Mouse (Mus musculus) embryonic stem cell, embryonic (primary cell): Measurements from ENCODE around the gene Washc2.
"Not testable (repeated sequence)": the region's sequence is repeated elsewhere in the genome, so short reads cannot be mapped to it uniquely, and the experiment has no call there.

ENCODE experiments used
- CTCF ChIA-PET, 4 experiments: fragments of 300-600 bp in 2 of 4; fragments of 350-600 bp in 2 of 4; sonication (Branson Sonifier 250); formaldehyde crosslinking; loops; one replicate each; lab custom pipeline; 2022; ENCODE audit warnings: inconsistent platforms in 2 of 4; lab: Charles Lee
- POLR2A ChIA-PET, 4 experiments: fragments of 300-600 bp in 2 of 4; fragments of 350-600 bp in 2 of 4; sonication (Branson Sonifier 250); formaldehyde crosslinking; loops; one replicate each; lab custom pipeline; 2022; ENCODE audit warnings: antibody characterized with exemption in 4 of 4, inconsistent platforms in 1 of 4; lab: Charles Lee

Gene Washc2

DNA sequence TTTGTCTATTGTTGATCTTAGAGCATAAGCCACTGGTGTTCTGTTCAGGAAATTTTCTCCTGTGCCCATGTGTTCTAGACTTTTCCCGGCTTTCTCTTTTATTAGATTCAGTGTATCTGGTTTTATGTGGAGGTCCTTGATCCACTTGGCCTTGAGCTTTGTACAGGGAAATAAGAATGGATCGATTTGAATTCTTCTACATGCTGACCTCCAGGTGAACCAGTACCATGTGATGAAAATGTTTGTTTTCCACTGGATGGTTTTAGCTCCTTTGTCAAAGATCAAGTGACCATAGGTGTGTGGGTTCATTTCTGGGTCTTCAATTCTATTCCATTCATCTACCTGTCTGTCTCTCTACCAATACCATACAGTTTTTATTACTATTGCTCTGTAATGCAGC lies 27.0 kb downstream of the Washc2 start:
- POLR2A ChIA-PET: interaction anchor here in 2 of 4 experiments (1.2 to 2.0 kb wide), 2 partner anchors 16 to 90 kb away, joined by 3 to 5 read pairs; no protein-coding TSS in a partner anchor
- CTCF ChIA-PET: not testable (repeated sequence)

DNA sequence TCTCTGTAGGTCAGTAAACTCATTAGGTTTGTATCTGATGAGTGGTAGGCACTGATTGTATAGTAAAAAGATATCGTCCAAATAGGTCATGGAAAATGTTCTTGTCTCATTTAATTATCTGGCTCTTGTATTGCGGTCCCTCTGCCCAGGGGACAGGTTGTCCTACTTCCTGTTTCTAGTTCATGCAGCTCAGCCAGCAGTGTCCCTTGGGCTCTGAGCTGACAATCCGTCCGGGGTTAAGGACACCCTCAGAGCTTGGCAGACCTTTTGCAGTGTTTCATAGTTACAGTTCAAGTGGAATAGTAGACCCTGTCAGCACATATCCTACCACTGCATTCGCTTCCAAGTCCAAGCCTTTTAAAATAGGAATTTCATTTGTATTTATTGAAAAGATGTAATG lies 27.5 kb downstream of the Washc2 start:
- POLR2A ChIA-PET: interaction anchor here in 1 of 4 experiments (1.2 kb wide), 1 partner anchor 90 kb away, joined by 3 read pairs; no protein-coding TSS in a partner anchor
- CTCF ChIA-PET: no interaction called here

DNA sequence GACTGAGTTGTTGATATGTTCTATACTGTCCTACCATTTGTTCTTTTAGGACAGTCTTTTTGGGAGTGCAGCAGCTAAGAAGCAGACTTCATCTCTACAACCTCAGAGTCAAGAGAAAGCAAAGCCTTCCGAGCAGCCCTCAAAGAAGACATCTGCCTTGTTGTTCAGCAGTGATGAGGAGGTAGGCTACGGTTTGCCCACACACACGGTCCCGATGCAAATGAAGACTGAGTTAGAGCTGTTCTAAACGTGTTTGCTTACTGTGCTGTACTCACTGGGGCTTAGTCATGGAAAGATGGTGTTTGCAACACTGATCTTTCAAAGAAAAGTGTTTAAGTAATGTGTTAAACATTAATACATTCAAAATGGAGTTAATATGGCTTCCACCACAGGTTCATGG lies 30.2 kb downstream of the Washc2 start:
- POLR2A ChIA-PET: no interaction called here
- CTCF ChIA-PET: no interaction called here

DNA sequence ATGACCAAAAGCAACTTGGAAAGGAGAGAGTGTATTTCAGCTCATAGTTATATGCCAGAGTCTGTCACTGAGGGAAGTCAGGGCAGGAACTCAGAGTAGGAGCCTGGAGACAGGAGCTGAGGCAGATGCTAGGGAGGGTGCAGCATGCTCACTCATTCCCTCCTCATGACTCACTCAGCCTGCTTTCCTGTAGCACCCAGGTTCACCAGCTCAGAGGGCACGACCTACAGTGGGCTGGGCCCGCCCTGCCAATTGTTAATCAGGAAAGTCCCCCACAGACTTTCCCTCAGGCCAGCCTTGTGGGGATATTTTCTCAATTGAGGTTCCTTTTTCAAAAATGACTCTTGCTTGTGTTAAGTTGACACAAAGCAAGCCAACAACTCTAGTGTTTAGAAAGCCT lies 32.5 kb downstream of the Washc2 start:
- POLR2A ChIA-PET: interaction anchor here in 2 of 4 experiments (0.7 to 2.4 kb wide), 7 partner anchors 9 to 33 kb away, joined by 3 to 9 read pairs (median 4); partner anchors contain the start of genes Washc2 (in 1 of the 2) and Zfand4 (in 1 of the 2)
- CTCF ChIA-PET: interaction anchor here in 2 of 4 experiments (1.3 to 1.8 kb wide), 2 partner anchors 11 to 12 kb away, joined by 4 to 6 read pairs; no protein-coding TSS in a partner anchor

DNA sequence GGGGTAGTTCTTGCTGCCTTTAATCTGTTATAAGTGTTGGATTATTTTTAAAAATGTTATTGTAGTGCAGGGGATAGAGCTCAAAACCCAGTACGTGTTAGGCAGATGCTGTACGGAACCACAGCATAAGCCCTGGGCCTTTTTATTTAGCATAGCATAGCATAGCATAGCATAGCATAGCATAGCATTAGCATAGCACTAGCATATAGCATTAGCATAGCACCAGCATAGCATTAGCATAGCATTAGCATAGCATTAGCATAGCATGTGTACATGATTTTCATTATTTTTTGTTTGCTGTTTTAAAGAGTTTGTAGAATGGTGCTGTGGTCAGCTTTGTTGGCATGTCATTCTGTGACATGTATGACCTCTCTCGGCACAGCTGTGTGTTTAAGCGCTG lies 51.8 kb downstream of the Washc2 start:
- POLR2A ChIA-PET: interaction anchor here in 1 of 4 experiments (1.0 to 1.1 kb wide), 2 partner anchors 11 to 14 kb away, joined by 3 read pairs; no protein-coding TSS in a partner anchor
- CTCF ChIA-PET: interaction anchor here in 1 of 4 experiments (0.6 kb wide), 1 partner anchor 78 kb away, joined by 3 read pairs; no protein-coding TSS in a partner anchor

DNA sequence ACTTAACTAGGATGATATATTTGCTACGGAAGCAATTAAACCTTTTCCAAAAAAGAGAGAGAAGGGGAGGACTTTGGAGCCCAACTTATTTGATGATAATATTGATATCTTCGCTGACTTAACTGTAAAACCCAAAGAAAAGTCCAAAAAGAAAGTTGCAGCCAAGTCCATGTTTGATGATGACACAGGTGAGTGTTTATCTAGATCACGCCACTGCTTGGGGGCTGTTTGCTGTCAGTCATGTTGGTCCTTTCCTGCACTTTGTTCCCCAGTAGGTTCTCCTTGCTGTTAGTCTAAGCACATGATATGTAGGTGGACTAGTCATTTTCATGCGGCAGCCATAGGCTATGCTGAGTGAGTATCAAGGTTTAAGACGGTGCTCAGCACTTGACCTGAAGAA lies 52.6 kb downstream of the Washc2 start:
- POLR2A ChIA-PET: interaction anchor here in 1 of 4 experiments (1.6 kb wide), 1 partner anchor 33 kb away, joined by 4 read pairs; no protein-coding TSS in a partner anchor
- CTCF ChIA-PET: interaction anchor here in 1 of 4 experiments (1.1 kb wide), 1 partner anchor 32 kb away, joined by 4 read pairs; no protein-coding TSS in a partner anchor

DNA sequence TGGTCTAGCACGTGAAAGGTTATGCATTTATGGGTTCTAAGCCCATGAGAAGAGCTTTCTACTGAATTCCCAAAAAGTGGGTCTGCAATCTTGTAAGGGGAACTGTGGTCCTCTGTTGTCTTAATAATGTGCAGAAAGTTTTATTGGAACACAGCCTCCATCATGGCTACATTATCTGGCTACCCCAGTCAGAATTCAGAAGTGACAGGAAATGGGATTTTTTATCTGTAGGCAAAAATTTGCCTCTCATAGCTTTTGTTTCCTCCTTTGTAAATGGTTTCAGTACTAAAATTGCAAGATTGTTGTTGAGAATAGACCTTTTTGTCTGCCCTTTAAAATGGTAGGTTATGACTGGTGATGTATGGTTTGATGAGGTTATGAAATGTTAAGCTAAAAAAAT lies 55.0 kb downstream of the Washc2 start:
- ChIA-PET CTCF (no interaction called here), POLR2A (interaction anchor here in 3 of 4 experiments (0.6 to 3.5 kb wide), 8 partner anchors 8 to 108 kb away, joined by 3 to 30 read pairs (median 4); partner anchors contain the start of gene Washc2 (in 2 of the 3))

DNA sequence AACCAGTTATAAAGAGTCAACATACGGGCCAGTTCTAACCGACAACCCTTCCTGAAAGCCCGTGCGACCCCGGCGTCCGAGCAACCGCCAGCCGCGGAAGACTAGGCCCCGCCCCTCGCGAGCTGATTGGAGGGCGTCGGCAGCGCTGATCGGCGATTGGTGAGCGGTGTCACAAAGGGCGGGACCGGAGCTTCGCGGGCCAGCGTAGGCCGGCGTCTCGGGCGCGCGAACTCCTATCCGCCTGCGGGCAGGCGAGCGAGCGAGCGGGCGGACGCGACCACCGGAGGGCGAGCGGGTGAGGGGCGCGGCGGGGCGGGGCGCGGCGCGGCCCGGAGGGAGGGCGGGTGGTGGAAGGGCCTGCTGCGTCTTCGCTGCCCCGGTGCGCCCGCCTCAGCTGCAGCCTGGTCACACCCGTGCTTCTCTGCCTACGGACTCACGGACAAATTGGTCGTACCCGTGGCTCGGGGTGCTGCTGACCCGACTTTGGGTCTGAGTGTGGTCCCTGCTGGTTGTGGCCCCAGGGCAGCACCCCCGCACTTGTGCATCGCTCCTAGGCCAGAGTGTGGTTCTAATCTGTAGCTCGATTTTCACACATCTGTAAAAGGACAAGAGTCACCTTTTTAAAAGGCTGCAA lies 56.3 kb downstream of the Washc2 start, which contains the start of gene Zfand4:
Gene Zfand4, plus strand, starts transcription at position 205 of the 634 bp plus-strand sequence.
- ChIA-PET CTCF (interaction anchor here in 2 of 4 experiments (0.5 to 1.0 kb wide), 3 partner anchors 35 to 1689 kb away, joined by 3 to 5 read pairs (median 5); no protein-coding TSS in a partner anchor), POLR2A (interaction anchor here (0.9 to 3.5 kb wide), 25 partner anchors 9 to 648 kb away, joined by 3 to 30 read pairs (median 5); partner anchors contain the start of genes Washc2 (in 4 of the 4) and Tmcc1 (in 1 of the 4))

DNA sequence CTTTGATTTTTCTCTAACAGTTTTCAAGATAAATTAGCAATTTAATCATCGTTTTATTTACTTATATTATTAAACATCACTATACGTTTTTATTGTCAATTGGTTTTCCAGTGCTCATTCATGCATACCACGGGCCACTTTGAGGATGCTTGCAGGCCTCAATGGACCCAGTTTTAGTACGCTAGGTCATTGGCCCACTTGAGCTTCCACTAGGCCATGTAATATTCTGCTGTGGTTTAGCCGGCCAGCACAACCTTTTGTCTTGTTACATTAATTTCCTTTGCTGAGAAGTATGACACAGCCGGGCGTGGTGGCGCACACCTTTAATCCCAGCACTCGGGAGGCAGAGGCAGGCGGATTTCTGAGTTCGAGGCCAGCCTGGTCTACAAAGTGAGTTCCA lies 57.0 kb downstream of the Washc2 start:
- POLR2A ChIA-PET: interaction anchor here in 2 of 4 experiments (0.5 to 3.5 kb wide), 14 partner anchors 11 to 268 kb away, joined by 3 to 30 read pairs (median 6); partner anchors contain the start of genes Washc2 (in 2 of the 2) and Tmcc1 (in 1 of the 2)

DNA sequence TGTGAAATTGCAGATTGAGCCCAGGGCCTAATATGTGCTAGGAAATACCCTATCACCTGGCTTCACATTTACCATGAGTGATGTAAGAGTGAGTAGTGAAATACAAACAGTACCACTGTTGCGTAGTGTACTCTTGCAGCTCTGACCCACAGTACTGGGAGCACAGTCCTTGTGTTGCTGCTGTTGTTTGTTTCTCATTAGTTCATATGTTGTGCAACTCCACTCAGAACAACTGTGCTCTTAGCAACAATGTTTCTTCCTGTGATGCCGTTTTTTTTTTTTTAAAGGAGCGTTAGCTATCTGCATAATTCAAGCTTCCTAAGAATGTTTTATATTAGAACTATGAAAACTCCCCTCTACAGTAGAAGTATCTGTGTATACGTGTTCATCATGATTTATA lies 57.8 kb downstream of the Washc2 start:
- ChIA-PET POLR2A (interaction anchor here in 3 of 4 experiments (0.9 to 2.3 kb wide), 8 partner anchors 9 to 72 kb away, joined by 3 to 14 read pairs (median 5); partner anchors contain the start of genes Tmcc1 (in 2 of the 3) and Washc2 (in 1 of the 3)), CTCF (interaction anchor here in 3 of 4 experiments (0.6 to 1.9 kb wide), 4 partner anchors 9 to 67 kb away, joined by 3 to 8 read pairs (median 6); no protein-coding TSS in a partner anchor)

More for the DNA sequence above, 57.0 kb downstream of the Washc2 start:
- CTCF ChIA-PET: no interaction called here

DNA sequence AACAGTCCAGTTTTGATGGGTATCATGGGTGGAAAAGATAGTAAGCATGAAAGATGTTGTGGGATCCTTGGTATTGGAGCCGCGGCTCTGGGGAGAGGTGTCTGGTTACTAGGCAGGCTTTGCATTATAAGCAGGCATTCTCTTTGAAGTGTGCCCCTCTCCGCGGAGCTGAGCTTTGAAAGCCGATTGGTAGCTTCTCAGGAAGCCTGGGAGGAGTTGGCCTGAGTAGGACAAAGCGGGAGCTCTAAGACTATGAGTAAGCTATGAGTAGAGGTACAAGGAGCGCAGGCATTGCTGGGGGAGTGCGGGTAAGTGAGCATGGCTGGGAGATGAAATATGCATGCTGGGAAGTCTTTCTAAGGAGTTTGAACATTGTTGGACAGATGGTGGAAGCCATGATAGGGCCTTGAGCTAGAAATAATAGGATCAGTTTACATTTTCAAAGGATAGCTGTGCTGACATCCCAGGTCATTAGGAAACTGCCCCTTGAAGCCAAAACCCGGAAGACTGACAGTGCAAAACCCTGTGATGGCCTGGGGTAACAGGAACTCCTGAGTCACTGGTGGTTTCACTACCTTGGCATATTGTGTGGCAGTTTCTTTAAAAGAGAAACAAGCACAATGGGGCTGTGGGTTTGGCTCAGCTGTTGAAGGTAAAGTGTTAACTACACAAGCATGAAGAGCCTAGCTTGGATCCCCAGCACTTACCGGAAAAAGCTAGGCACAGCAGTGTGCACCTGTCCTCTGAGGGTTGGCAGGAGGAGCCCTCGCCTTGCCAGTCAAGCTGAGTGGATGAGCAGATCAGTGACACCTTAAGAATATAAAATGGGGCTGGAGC lies 58.7 kb downstream of the Washc2 start:
- ChIA-PET CTCF (interaction anchor here (0.6 to 1.9 kb wide), 12 partner anchors 9 to 378 kb away, joined by 3 to 8 read pairs (median 4); no protein-coding TSS in a partner anchor), POLR2A (interaction anchor here in 3 of 4 experiments (0.6 to 2.3 kb wide), 17 partner anchors 10 to 404 kb away, joined by 3 to 14 read pairs (median 4); partner anchors contain the start of genes Tmcc1 (in 2 of the 3) and Washc2 (in 2 of the 3))

DNA sequence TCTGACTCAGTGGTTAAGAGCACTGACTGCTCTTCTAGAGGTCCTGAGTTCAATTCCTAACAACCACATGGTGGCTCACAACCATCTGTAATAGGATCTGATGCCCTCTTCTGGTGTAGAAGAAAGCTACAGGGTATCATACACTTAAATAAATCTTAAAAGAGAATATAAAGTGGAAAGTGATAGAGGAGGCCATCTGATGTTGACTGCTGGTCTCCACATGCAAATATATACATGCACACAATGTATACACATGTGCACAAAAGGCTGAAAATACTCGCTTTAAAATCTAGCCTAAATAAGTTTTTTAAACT lies 59.2 kb downstream of the Washc2 start:
- CTCF ChIA-PET: interaction anchor here (0.6 to 1.9 kb wide), 12 partner anchors 8 to 378 kb away, joined by 3 to 8 read pairs (median 4); no protein-coding TSS in a partner anchor
- POLR2A ChIA-PET: interaction anchor here in 2 of 4 experiments (0.6 to 2.3 kb wide), 9 partner anchors 15 to 569 kb away, joined by 3 to 14 read pairs (median 5); partner anchors contain the start of genes Tmcc1 (in 2 of the 2) and Washc2 (in 2 of the 2)

DNA sequence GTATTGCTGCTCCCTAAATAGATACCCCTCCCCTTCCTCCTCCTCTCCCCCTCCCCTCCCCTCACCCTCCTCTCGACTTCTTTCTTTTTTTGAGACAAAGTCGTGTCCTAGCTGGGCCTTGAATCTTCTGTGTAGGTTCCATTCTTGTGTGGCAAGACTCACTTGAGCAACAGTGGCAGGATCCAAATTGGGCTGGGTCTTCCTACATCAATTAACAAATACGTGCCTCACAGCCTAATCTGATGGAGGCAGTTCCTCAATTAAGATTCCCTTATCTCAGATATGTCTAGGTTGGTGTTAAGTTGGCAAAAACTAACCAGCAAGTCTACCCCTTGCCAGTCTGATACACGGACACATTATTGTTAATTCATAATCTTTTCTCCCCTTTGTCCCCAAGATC lies 67.9 kb downstream of the Washc2 start:
- ChIA-PET CTCF (interaction anchor here in 1 of 4 experiments (1.0 kb wide), 1 partner anchor 9 kb away, joined by 3 read pairs; no protein-coding TSS in a partner anchor), POLR2A (interaction anchor here in 2 of 4 experiments (0.6 to 1.4 kb wide), 3 partner anchors 30 to 122 kb away, joined by 3 read pairs; partner anchors contain the start of gene Washc2 (in 1 of the 2))

DNA sequence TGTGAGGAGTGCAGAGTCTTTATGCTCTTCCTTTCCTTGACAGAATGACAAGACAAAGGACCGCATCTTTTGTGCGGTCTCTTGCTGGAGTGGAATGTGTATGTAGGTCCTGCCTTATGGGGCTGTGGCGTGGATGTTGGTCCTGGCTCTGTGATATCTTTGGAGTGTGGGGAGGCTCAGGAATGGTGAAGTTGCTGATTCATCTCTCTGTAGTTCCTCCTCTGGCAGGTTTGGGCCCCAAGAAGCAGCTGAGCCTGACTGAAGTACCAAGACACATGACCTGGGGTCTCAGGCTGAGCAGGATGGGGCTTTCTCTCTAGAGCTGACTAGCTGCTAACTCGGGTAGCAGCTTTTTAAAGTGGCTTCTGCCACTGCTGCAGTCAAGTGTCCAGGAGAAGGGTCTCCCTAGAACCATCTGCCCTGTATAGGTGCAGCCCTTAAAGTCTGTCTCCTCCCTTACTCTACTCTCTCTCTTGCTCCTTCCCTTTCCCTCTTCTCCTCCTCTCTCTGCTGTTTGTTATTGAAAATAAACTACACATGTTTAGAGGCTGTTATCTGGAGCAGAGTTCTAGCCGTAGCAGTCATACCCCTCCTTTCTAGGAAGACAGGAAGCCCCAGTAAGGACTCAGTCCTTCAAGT lies 71.0 kb downstream of the Washc2 start:
- ChIA-PET POLR2A (interaction anchor here in 1 of 4 experiments (0.9 kb wide), 1 partner anchor 71 kb away, joined by 3 read pairs; the partner anchor contains the start of gene Washc2), CTCF (interaction anchor here in 1 of 4 experiments (1.0 kb wide), 1 partner anchor 81 kb away, joined by 3 read pairs; no protein-coding TSS in a partner anchor)

DNA sequence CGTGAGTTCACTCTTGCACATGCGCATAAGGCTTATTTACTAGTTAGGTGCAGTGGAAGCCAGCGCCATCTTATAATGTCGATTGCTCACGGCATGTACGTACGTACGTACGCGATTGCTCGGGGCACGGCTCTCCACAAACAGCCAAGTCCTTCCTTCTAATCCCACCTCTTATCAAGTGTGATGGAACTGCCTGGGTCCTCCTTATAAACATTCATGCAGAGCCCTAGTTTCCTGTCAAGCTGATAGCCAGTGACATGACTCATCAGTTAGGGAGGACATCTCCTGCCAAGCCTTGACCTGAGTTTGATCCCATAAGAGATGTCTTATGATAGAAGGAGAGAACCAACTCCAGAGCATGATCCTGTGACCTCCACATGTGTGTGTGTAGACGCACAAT lies 73.2 kb downstream of the Washc2 start:
- ChIA-PET POLR2A (interaction anchor here in 1 of 4 experiments (1.3 kb wide), 1 partner anchor 74 kb away, joined by 4 read pairs; the partner anchor contains the start of gene Washc2), CTCF (interaction anchor here in 1 of 4 experiments (1.7 kb wide), 1 partner anchor 82 kb away, joined by 4 read pairs; no protein-coding TSS in a partner anchor)

DNA sequence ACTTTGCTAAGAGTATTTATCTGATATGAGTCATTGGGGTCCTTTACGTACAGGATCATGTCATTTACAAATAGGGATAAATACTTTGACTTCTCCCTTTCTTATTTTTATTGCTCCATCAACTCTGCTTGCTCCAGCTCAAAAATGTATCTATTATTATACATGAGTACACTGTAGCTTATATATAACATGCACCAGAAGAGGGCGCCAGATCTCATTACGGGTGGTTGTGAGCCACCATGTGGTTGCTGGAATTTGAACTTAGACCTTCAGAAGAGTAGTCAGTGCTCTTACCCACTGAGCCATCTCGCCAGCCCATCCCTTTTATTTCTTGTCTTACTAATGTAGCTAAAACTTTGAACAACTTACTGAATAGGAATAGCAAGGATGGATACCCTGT lies 74.7 kb downstream of the Washc2 start:
- CTCF ChIA-PET: interaction anchor here (0.5 to 1.7 kb wide), 32 partner anchors 9 to 1392 kb away, joined by 3 to 14 read pairs (median 4); no protein-coding TSS in a partner anchor
- POLR2A ChIA-PET: interaction anchor here in 2 of 4 experiments (0.5 to 1.7 kb wide), 5 partner anchors 16 to 169 kb away, joined by 3 to 7 read pairs (median 3); partner anchors contain the start of gene Washc2 (in 2 of the 2)
